Mouse (Mus musculus) heart, postnatal 0 days (tissue): ENCODE results near the gene Tipin.

Experiments
- CTCF ChIP-seq: IDR thresholded peaks from 2 replicates; pipeline ENCODE4 v1.5.1; 2016; ENCODE audit warnings: antibody characterized with exemption, control low read depth, low read depth
- EP300 ChIP-seq: IDR thresholded peaks from 2 replicates; pipeline ENCODE4 v1.6.1; 2016; ENCODE audit warnings: antibody characterized with exemption, low read depth

DNA sequence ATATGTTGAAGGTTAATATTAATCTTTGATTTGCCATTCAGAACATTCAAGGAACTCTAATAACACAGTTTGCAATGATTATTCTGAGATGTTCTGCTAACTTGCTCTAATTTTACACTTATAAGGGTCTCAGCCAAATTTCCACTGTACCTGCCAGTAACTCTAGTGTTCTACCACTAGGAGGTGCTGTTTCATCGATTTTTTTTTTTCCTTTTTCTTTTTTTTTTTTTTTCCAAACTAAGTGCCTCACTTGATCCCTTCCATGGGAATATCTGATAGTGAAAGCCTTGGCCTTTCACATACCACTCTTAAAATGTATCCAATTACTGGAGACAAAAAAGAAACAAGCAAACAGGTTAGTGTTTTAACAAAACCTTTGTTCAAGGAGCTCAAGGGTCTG lies 66.0 kb downstream of the Tipin start:
- TF ChIP-seq CTCF (peak; percentile 62), EP300 (no peak)
